8 mouse cellular contexts compared by ENCODE assay signal in the genomic region with DNA sequence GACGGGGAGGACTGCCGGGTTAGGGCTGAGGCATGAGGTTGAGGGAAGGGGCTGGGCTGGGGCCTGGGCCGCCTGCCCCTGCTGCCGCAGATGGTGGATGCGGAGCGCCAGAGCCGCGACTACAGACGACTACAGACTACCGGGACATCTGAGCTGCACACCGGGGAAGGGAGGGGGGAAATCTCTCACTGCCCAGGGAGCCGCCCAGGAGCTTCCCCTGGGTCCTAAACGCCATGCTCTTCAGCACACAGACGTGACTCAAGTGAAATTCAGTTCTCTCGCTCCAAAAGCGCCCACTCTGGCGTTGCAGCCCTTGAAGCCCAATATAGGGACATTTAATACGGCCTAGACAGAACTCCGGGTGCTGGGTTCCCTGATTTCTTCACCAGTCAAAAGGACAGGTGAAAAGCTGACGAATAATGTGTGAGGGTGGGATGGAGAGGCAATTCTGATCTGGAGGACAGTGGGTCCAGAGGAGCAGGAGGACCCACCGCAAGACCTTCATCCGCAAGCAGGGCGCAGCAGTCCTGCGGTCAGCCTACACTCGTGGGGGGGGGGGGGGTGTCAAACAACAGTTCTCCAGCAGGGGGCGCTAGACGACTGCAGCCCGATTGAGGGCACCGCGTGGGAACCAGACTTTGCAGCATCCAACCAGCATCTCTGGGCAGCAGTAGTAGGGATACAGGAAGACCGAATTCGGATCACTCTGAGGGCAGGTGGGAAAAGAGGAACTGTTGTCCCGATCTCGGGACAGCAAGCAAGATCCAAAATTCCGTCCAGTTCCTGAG. TPM values are rescaled to one million over a fixed set of nuclear protein-coding genes. Genes with fewer than 3 reads are reported as not detected.
DNase-seq lines count a peak whose midpoint lies in the region; ATAC-seq and TF ChIP-seq lines count a peak whose summit lies in the region.

A gene (minus strand): TSS at position 136 of the 788 bp plus-strand sequence.

- no peaks in the 10 kb centered on the region for H3K79me2 ChIP-seq in liver, adult 2 months (ENCODE audit: control insufficient read depth, insufficient read depth, low read length)
- no peaks in the 10 kb centered on the region for H3K79me2 ChIP-seq in myocyte (ENCODE audit: control insufficient read depth, insufficient read depth)

- H3K9me3 ChIP-seq in embryonic facial prominence, embryonic 13.5 days = no peaks in the 10 kb centered on the region
- no peaks in the 10 kb centered on the region for H3K9me3 ChIP-seq in hindbrain, embryonic 11.5 days (ENCODE audit: control insufficient read depth, low read length)

- H3K4me2 ChIP-seq in embryonic facial prominence, embryonic 13.5 days = peak within 1 kb of the TSS; percentile 39
- peak within 1 kb of the TSS; percentile 18 for H3K4me2 ChIP-seq in hindbrain, embryonic 11.5 days (replicated peaks; ENCODE audit: low read depth, low read length)
- H3K4me2 ChIP-seq in myocyte (ENCODE audit: low read depth) = peak within 1 kb of the TSS; percentile 59

- no peak for ATAC-seq in embryonic facial prominence, embryonic 13.5 days (ENCODE audit: insufficient number of reproducible peaks, insufficient read depth, low FRiP score, low TSS enrichment, low read depth)
- ATAC-seq in hindbrain, embryonic 11.5 days (ENCODE audit: low FRiP score) = peak; percentile 33; the same call in 1 of the 2 replicates
- no peak for ATAC-seq in activated CD4-positive, CD25-positive, alpha-beta regulatory T cell, adult 4 months

- WGBS in embryonic facial prominence, embryonic 13.5 days = 3% methylated on average over 35 of the region's 35 CpGs
- WGBS in hindbrain, embryonic 11.5 days = 5% methylated on average over 35 of the region's 35 CpGs
- 9% methylated on average over 34 of the region's 35 CpGs for WGBS in liver, adult 2 months

- H3K27ac ChIP-seq in embryonic facial prominence, embryonic 13.5 days = no peak within 1 kb of the TSS
- no peak within 1 kb of the TSS for H3K27ac ChIP-seq in hindbrain, embryonic 11.5 days (ENCODE audit: low read depth, low read length)
- no peak within 1 kb of the TSS for H3K27ac ChIP-seq in liver, adult 2 months (replicated peaks; ENCODE audit: insufficient read depth, low read depth, low read length)

- peaks cover 12% of the 10 kb centered on the region; the same call in 1 of the 2 replicates for H3K4me1 ChIP-seq in embryonic facial prominence, embryonic 13.5 days
- peaks cover 14% of the 10 kb centered on the region for H3K4me1 ChIP-seq in hindbrain, embryonic 11.5 days (replicated peaks; ENCODE audit: control insufficient read depth, insufficient read depth, low read length)
- no peaks in the 10 kb centered on the region for H3K4me1 ChIP-seq in liver, adult 2 months (ENCODE audit: control insufficient read depth, insufficient read depth, low read length)

- peak within 1 kb of the TSS; percentile 26 for H3K4me3 ChIP-seq in embryonic facial prominence, embryonic 13.5 days
- no peak within 1 kb of the TSS for H3K4me3 ChIP-seq in hindbrain, embryonic 11.5 days (ENCODE audit: low read depth, low read length)
- H3K4me3 ChIP-seq in liver, adult 2 months (ENCODE audit: insufficient read depth, low read depth, low read length) = peak within 1 kb of the TSS; percentile 50
- H3K4me3 ChIP-seq in myocyte = no peak within 1 kb of the TSS

- no peak within 1 kb of the TSS for H3ac ChIP-seq in myocyte (ENCODE audit: control insufficient read depth, insufficient read length)

- TF ChIP-seq CTCF in liver, adult 2 months (IDR thresholded peaks at IDR 0.05; ENCODE audit: low read depth, low read length) = peak; percentile 82

- peaks cover 97% of the 10 kb centered on the region for H3K27me3 ChIP-seq in embryonic facial prominence, embryonic 13.5 days
- H3K27me3 ChIP-seq in hindbrain, embryonic 11.5 days (ENCODE audit: control insufficient read depth, insufficient read depth, low read length) = peaks cover 76% of the 10 kb centered on the region
- H3K27me3 ChIP-seq in liver, adult 2 months (ENCODE audit: control insufficient read depth, insufficient read depth, low read length) = peaks cover 22% of the 10 kb centered on the region
- H3K27me3 ChIP-seq in myocyte (ENCODE audit: control insufficient read depth, insufficient read depth, insufficient read length) = peaks cover 44% of the 10 kb centered on the region

- DNase-seq in spleen, postnatal 10 days (ENCODE audit: low spot score in 2 of 2) = peak; percentile 32 to 68
- no peak for DNase-seq in spleen, postnatal 36 days (ENCODE audit: low spot score in 2 of 2)
- DNase-seq in adrenal gland, postnatal 4 days (ENCODE audit: low spot score in 2 of 2) = peak; percentile 34 to 43
- DNase-seq in hindbrain, embryonic 11.5 days (ENCODE audit: low spot score) = peak; percentile 88
- DNase-seq in liver, adult 2 months (ENCODE audit: extremely low read depth, low read depth, low spot score) = peak; percentile 17

- no peaks in the 10 kb centered on the region for H3K36me3 ChIP-seq in embryonic facial prominence, embryonic 13.5 days
- H3K36me3 ChIP-seq in hindbrain, embryonic 11.5 days (ENCODE audit: control insufficient read depth, insufficient read depth, low read length) = no peaks in the 10 kb centered on the region
- H3K36me3 ChIP-seq in liver, adult 2 months (ENCODE audit: control insufficient read depth, insufficient read depth, low read length) = no peaks in the 10 kb centered on the region
- no peaks in the 10 kb centered on the region for H3K36me3 ChIP-seq in myocyte (ENCODE audit: control insufficient read depth, insufficient read depth)

- no peak for TF ChIP-seq POLR2A in liver, adult 2 months (IDR thresholded peaks at IDR 0.05; ENCODE audit: extremely low read depth, insufficient read depth, low read length)
- no peak for TF ChIP-seq POLR2A in myocyte (IDR thresholded peaks at IDR 0.05; ENCODE audit: insufficient read length, low read depth)

- peak within 1 kb of the TSS; percentile 49; the same call in 1 of the 2 replicates for H3K9ac ChIP-seq in embryonic facial prominence, embryonic 13.5 days
- H3K9ac ChIP-seq in hindbrain, embryonic 11.5 days (ENCODE audit: low read depth, low read length) = no peak within 1 kb of the TSS
- H3K9ac ChIP-seq in liver, adult 2 months (ENCODE audit: low read depth, low read length) = peak within 1 kb of the TSS; percentile 22; the same call in 1 of the 2 replicates

TF ChIP-seq in myocyte, 11 proteins besides CTCF, POLR2A, EP300 and RAD21:
- no peak for TF ChIP-seq USF1 (IDR thresholded peaks at IDR 0.05; ENCODE audit: low read depth)
- no peak for TF ChIP-seq MYOG (IDR thresholded peaks at IDR 0.05; ENCODE audit: control insufficient read depth in 1 of 3, insufficient read depth in 1 of 3, insufficient read length in 2 of 3, low read depth in 2 of 3)
- no peak for TF ChIP-seq E2F4 (IDR thresholded peaks at IDR 0.05; ENCODE audit: insufficient read depth)
- TF ChIP-seq MAX (IDR thresholded peaks at IDR 0.05; ENCODE audit: low read depth) = no peak
- no peak for TF ChIP-seq SRF (IDR thresholded peaks at IDR 0.05; ENCODE audit: control insufficient read depth, insufficient read length, low read depth)
- no peak for TF ChIP-seq TCF3 (IDR thresholded peaks at IDR 0.05; ENCODE audit: insufficient read length, low read depth)
- TF ChIP-seq TCF12 (IDR thresholded peaks at IDR 0.05; ENCODE audit: insufficient read depth, poor library complexity, severe bottlenecking) = no peak
- TF ChIP-seq CEBPB (IDR thresholded peaks at IDR 0.05; ENCODE audit: insufficient read depth, poor library complexity, severe bottlenecking) = no peak
- no peak for TF ChIP-seq REST (IDR thresholded peaks at IDR 0.05; ENCODE audit: insufficient read depth, insufficient read length)

RNA-seq across cellular contexts. Expression of the gene that starts here (rescaled TPM):
- under 1 TPM; 0.73 to 0.84 TPM for total RNA-seq in adrenal gland, postnatal 4 days (2021)
- not detected in 2 replicates for polyA plus RNA-seq in embryonic facial prominence, embryonic 13.5 days (2015; fragmentation: Nextera tagmentation; extraction: Ambion mirVana)
- 0.05 TPM in 1 of 2 replicates, not detected in the other for polyA plus RNA-seq in hindbrain, embryonic 11.5 days (2014; fragmentation: Nextera tagmentation; extraction: Ambion mirVana)
- total RNA-seq in liver, adult 2 months (2014; rRNA removed) = 0.20 and 0.28 TPM in 2 replicates
- polyA plus RNA-seq in liver, adult 2 months (2012; rRNA removed) = 0.26 and 0.50 TPM in 2 replicates
- 0.16 TPM for polyA plus RNA-seq in myocyte (2012; fragmentation: generic; extraction: Trizol)
- polyA plus RNA-seq in activated CD4-positive, CD25-positive, alpha-beta regulatory T cell, adult 4 months (2017; shearing (Covaris generic)) = not detected

Comparison
In these comparisons a context has a peak if more than half of its experiments do, and no peak if none do; other contexts are left out.
1. DNase-seq: peak in spleen, postnatal 10 days (2 of 2); none in spleen, postnatal 36 days (0 of 2).
2. Peak in DNase-seq in adrenal gland, postnatal 4 days; RNA of the gene not detected or under 1 TPM.
3. Peak in DNase-seq, ATAC-seq and H3K4me2 ChIP-seq in hindbrain, embryonic 11.5 days; RNA of the gene not detected or under 1 TPM.
4. Peak in DNase-seq, H3K4me3 ChIP-seq and H3K9ac ChIP-seq in liver, adult 2 months; RNA of the gene not detected or under 1 TPM.
5. Peak in every context shown above with its lines, with median percentiles within 50 percentile points of each other: H3K4me2 ChIP-seq.